Mouse (Mus musculus) regulatory T cell (primary cell): ENCODE measurements around the gene Pop5.

Experiments used
- in situ Hi-C: fragments of 300-600 bp; cut with MboI, MseI; formaldehyde crosslinking; loops from one replicate; pipeline ENCODE4 v1.15.1; 2025; ENCODE audit warnings: high pct_unique_total_duplicates

Gene Pop5

DNA sequence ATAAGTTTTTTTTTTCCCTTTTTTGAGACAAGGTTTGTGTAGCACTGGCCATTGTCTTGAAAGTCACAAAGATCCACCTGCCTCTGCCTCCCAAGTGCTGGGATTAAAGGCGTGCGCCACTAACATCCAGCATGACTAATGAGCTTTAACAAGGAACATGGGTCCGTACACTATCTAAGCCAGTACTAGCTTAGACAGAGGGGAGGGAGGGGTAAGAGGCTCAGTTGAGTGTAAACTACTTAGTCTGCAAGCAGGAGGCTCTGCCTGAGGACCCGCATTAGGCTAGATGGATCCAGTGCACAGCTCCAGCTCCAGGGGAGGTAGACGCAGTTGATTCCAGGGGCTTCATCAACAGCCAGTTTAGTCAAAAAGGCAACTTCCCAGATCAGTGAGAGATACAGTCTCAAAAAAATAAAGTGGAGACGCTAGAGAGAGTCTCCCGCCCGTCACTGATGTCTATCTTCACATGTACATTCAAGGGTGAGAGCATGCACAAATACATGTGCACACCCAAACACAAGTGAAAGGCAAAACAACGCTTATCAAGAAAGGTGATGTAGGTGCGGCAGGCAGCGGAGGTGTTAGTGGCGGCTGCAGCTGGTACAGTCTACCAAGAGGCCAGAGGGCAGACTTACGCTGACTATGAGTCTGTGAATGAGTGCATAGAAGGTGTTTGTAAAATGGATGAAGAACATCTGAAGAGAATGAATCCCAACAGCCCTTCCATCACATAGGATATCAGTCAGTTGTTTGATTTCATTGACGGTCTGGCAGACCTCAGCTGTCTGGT, 27.1 kb downstream of the Pop5 start:
- in situ Hi-C loops, result no loop called here

GRCm38 (mm10) chr5:115266340-115266739, 30.7 kb downstream of the Pop5 start:
- in situ Hi-C loops, result no loop called here

DNA sequence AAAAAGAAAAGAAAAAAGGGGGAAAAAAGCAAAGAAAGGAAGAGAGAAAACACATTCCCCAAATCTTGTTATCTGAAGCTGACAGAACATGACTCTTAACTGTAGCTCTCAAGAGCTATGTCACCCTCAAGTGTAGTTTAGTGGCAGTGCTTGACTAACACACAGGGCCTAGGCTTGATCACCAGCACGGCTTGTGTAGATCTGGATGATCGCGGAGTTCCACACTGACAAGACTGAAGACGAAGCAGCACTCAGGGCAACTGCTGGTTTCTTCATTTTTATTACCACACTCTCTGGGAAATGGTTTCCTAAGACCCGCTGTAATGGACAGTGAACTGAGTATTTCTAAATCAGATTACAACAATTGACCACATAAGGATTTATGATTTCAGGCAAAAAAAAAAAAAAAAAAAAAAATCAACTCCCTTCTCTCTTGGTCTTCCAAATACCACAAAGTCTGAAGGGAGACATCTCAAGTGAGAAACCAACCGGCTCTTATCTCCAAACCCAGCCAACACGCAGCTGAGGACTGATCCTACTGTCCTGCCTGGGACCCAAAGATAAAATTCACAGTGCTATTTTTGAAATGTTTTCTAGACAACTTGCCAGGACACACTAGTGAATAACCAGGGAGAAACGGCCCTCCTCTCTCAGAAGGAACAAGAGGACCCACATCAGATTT, 31.3 kb downstream of the Pop5 start:
- in situ Hi-C loops, result no loop called here

GRCm38 (mm10) chr5:115267469-115268045, 31.9 kb downstream of the Pop5 start:
- in situ Hi-C loops, result no loop called here

DNA sequence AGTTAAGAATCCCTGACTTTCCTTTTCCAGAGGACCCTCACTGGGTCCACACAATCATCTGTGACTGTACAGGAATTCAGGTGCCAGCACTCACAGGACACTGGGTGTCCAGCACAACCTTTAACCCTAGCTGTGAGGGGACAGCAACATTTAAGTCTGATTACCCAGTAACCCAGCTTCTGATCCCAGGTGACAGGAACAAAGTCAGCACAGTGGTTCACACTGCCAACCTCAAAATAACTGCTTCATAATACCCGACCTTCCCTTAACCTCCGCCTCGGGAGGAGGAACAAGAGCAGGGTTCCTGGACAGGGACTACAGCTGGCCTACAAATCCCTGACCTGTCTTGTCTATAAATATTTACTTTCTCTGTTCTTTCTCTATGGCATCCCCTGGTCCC, 32.6 kb downstream of the Pop5 start:
- in situ Hi-C loops, result no loop called here

DNA sequence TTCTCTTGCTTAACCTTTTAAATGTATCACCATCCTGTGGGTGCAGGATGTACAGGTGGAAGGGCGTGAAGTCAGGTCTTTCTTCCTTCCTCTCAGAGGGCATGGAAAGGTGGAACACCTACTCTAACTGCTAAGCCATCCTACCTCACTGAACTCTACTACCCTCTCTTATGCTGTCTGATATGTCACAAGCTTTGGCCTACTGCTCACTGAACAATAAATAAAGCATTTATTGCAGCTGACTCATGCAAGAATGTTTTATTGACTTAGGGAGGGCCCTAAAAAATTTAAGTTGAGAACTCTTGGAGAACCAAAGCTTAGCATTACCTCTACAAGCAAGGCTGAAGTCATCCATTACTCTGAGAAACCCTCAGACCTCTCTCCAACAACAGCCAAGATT, 34.3 kb downstream of the Pop5 start:
- in situ Hi-C loops, result no loop called here

GRCm38 (mm10) chr5:115271931-115272811, 36.5 kb downstream of the Pop5 start:
- in situ Hi-C loops, result no loop called here

DNA sequence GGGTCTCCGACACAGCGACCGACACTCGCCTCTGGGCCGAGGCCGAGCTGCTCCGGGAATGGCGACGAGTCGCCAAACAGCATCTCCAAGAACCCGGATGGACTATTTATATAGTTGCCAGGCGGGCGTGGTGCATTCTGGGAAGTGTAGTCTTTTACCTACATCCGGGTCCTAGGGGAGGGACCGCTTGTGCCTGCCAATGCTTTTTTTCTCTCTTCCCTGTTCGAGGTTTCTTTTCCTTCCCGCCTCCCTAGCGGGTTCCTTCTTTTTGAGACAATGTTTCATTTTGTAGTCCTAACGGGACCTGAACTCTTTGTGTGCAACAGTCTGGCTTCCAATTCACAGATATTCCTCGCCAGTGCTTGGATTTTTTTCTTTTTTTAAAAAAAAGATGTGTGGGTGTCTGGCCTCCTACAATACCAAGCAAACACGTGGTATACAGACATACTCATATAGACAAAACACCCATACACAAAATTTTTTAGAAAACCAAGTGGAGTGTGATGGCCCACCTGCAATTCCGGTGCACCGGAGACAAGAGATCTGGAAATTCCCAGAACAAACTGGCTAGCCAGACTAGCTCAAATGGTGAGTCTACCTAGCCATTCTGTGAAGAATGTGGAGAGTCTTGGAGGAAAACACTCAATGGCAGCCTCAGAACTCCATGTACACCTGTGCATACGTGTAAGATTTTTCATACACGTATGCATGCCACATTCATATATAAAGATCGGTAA, 37.3 kb downstream of the Pop5 start, which contains the start of gene Rnf10:
Gene Rnf10, minus strand, starts transcription at position 87 of the 737 bp plus-strand sequence.
- in situ Hi-C loops, result no loop called here

DNA sequence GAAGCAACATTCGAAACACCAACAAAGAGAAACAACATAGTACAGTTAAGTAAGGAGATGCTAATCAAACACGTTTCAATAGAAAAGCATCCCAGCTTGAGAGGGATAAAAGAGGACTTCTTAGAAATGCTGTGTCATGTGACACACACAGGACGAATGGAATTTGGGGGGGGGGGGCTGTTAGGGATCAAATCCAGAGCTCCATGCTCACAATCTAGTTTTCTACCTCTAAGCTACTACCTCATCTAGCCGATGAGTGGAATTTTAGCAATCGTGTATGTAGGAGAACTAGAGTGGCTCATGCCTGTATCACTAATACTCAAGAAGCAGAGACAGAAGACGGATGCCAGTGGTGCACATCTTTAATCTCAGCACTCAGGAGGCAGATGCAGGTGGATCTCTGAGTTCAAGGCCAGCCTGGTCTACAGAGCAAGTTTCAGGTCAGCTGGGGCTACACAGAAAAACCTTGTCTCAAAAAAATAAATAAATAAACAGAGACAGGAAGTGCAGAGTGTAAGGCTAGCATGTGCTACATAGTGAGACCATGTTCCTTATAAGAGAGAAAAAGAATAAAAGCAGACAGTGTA, 38.0 kb downstream of the Pop5 start:
- in situ Hi-C loops, result no loop called here

- in situ Hi-C loops, result no loop called here
Measured at GRCm38 (mm10) chr5:115274353-115274752, 38.7 kb downstream of the Pop5 start.

GRCm38 (mm10) chr5:115274771-115275170, 39.1 kb downstream of the Pop5 start:
- in situ Hi-C loops, result no loop called here

- in situ Hi-C loops, result no loop called here
Measured at GRCm38 (mm10) chr5:115275998-115276397, 40.4 kb downstream of the Pop5 start.

GRCm38 (mm10) chr5:115278053-115278452, 42.4 kb downstream of the Pop5 start:
- in situ Hi-C loops, result no loop called here

DNA sequence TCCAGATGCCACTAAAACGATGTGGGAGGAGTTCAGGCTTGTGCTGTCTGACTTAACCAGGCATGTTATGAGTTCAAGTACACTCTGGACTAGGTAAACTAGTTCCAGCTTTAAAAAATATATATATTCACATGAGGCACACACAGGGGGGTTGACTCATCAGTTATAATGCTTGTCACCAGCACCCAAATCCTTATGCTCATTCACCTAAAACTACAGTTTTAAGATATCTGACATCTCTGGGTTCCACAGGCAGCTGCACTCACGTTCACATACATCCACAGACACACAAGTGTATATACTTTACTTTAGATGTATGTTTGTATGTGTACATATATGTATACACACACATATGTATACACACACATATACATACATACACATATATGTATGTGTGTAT, 43.1 kb downstream of the Pop5 start:
- in situ Hi-C loops, result no loop called here

- in situ Hi-C loops, result loop anchor here (5.0 kb wide), 1 partner anchor 68 kb away; the partner anchor contains the start of gene Cox6a1
Measured at GRCm38 (mm10) chr5:115279226-115280049, 43.8 kb downstream of the Pop5 start, which contains the start of gene Coq5. Coq5 (plus strand) TSS chr5:115279666.

DNA sequence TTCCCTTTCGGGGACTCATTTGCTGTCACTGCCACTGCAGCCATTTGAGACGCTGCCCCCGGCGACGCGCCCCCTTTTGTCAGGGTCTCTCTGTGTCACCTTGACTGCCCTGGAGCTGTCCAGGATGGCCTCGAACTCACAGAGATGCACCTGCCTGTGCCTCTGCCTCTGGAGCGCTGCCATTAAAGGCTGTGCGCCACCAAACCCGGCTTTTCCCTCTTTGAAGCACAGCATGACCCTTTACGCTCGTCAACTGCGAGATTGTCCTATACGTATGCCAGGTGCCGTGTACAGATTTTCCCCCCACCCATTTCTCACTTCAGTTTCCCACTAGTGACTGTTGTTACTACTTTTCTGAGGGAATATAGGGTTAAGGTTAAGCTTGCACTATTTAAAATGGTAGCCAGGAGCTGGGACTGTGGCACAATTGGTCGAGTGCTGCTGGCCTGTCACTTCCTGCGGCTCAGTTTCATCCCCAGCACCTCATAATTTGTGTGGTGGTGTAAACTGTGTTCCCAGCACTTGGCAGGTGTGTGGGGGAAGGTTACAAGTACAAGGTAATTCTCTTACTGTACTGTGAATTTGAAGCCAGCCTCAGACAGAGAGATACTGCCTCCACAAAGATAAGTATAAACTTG, 44.5 kb downstream of the Pop5 start:
- in situ Hi-C loops, result loop anchor here (5.0 kb wide), 1 partner anchor 67 kb away; the partner anchor contains the start of gene Cox6a1

GRCm38 (mm10) chr5:115284735-115285134, 49.1 kb downstream of the Pop5 start:
- in situ Hi-C loops, result loop anchor here (5.0 kb wide), 1 partner anchor 63 kb away; the partner anchor contains the start of gene Cox6a1

DNA sequence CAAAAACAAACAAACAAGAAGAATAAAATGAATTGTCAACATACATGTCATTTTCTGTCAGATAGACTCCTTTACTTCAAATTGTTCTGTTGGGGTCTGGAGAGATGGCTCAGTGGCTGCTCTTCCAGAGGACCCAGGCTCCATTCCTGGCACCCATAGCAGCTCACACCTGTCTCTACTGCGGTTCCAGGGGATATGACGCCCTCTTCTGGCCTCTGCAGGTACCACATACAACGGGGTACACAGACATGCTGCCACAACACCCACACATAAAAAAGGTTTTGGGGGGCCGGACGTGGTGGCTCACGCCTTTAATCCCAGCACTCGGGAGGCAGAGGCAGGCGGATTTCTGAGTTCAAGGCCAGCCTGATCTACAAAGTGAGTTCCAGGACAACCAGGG, 58.5 kb downstream of the Pop5 start:
- in situ Hi-C loops, result no loop called here
